Mouse (Mus musculus): Measurements from ENCODE around the gene Smoc2. TPM values are rescaled to one million over a fixed set of nuclear protein-coding genes. Genes with fewer than 3 reads are reported as not detected.

The Smoc2 gene
- total and polyA plus RNA-seq, 3 experiments, result 0.34 TPM; not detected in 2

GRCm38 (mm10) chr17:14316536-14316935, 37.2 kb downstream of the Smoc2 start:
- no peak for DNase-seq (ENCODE audit: extremely low read depth)
- in situ Hi-C loops (cut with MboI; ENCODE audit: low pct_ligation_motif_present, low pct_unique_long_range_greater_than_20kb, low sequenced_read_pairs), result no loop called here

GRCm38 (mm10) chr17:14317439-14317838, 38.1 kb downstream of the Smoc2 start:
- Histone ChIP-seq H3K4me1 (ENCODE audit: control insufficient read depth in 1 of 2, insufficient read depth in 2 of 2) (peaks cover 0 to 9% of the 10 kb centered on the region in 2 experiments; a peak in 3 of 4 replicates), H3K27ac (ENCODE audit: insufficient read depth, low read depth) (no peak overlapping the region), H3K27me3 (replicated peaks) (peaks cover 22% of the 10 kb centered on the region), H3K36me3 (replicated peaks in 1 of 2; ENCODE audit: control insufficient read depth in 1 of 2, insufficient read depth in 1 of 2, low read length in 1 of 2) (no peaks in the 10 kb centered on the region), H3K4me2 (ENCODE audit: insufficient read depth, low read depth, poor library complexity, severe bottlenecking) (no peak overlapping the region), H3K79me2 (replicated peaks; ENCODE audit: control insufficient read depth, extremely low read depth, insufficient read depth, poor library complexity, severe bottlenecking) (no peaks in the 10 kb centered on the region), H3K9me3 (replicated peaks; ENCODE audit: low read length) (peaks cover 8% of the 10 kb centered on the region), H3K9ac (ENCODE audit: insufficient read depth, low read depth) (no peak overlapping the region), H3K4me3 (replicated peaks in 1 of 3; ENCODE audit: low read depth in 2 of 3, low read length in 2 of 3, poor library complexity in 1 of 3) (no peak overlapping the region)
- dilution Hi-C loops (cut with MboI; ENCODE audit: extremely low pct_ligation_motif_present, extremely low pct_unique_long_range_greater_than_20kb, low sequenced_read_pairs) (no loop called here), in situ Hi-C loops (cut with MboI; ENCODE audit: low pct_ligation_motif_present, low pct_unique_long_range_greater_than_20kb, low sequenced_read_pairs) (no loop called here)
- no peak for TF ChIP-seq TBP (conservative IDR thresholded peaks at IDR 0.05; ENCODE audit: low read depth, low read length)
- no peak for TF ChIP-seq ZKSCAN1 (IDR thresholded peaks at IDR 0.05; ENCODE audit: borderline replicate concordance, low read depth, low read length)
- TF ChIP-seq UBTF (IDR thresholded peaks at IDR 0.05; ENCODE audit: low read depth, low read length), result no peak
- TF ChIP-seq ZMIZ1 (IDR thresholded peaks at IDR 0.05; ENCODE audit: low read depth, low read length), result no peak
- no peak for TF ChIP-seq NELFE (IDR thresholded peaks at IDR 0.05; ENCODE audit: low read depth, low read length)
- no peak for TF ChIP-seq MXI1 (IDR thresholded peaks at IDR 0.05; ENCODE audit: low read depth, low read length)
- no peak for TF ChIP-seq CHD2 (IDR thresholded peaks at IDR 0.05; ENCODE audit: low read length)
- TF ChIP-seq TCF12 (IDR thresholded peaks at IDR 0.05; ENCODE audit: low read depth, low read length), result no peak
- TF ChIP-seq MAX (IDR thresholded peaks at IDR 0.05; ENCODE audit: low read length), result no peak
- no peak for TF ChIP-seq MYC (IDR thresholded peaks at IDR 0.05; ENCODE audit: low read depth, low read length)
- no peak for TF ChIP-seq JUN (IDR thresholded peaks at IDR 0.05; ENCODE audit: insufficient read depth, low read depth, low read length)
- TF ChIP-seq HCFC1 (IDR thresholded peaks at IDR 0.05; ENCODE audit: low read depth, low read length), result no peak
- TF ChIP-seq SIN3A (IDR thresholded peaks at IDR 0.05; ENCODE audit: low read length), result no peak
- TF ChIP-seq RCOR1 (conservative IDR thresholded peaks at IDR 0.05; ENCODE audit: low read depth, low read length), result no peak
- TF ChIP-seq SMC3 (IDR thresholded peaks at IDR 0.05; ENCODE audit: low read depth, low read length), result no peak
- TF ChIP-seq MEF2A (IDR thresholded peaks at IDR 0.05; ENCODE audit: borderline replicate concordance, low read depth, low read length), result no peak
- no peak for DNase-seq (ENCODE audit: extremely low read depth)

More at GRCm38 (mm10) chr17:14316536-14316935, 37.2 kb downstream of the Smoc2 start:
- Histone ChIP-seq H3K36me3 (replicated peaks in 1 of 2; ENCODE audit: control insufficient read depth in 1 of 2, insufficient read depth in 1 of 2, low read length in 1 of 2) (no peaks in the 10 kb centered on the region), H3K79me2 (replicated peaks; ENCODE audit: control insufficient read depth, extremely low read depth, insufficient read depth, poor library complexity, severe bottlenecking) (no peaks in the 10 kb centered on the region), H3K9me3 (replicated peaks; ENCODE audit: low read length) (peaks cover 8% of the 10 kb centered on the region), H3K4me1 (ENCODE audit: control insufficient read depth in 1 of 2, insufficient read depth in 2 of 2) (peaks cover 0 to 9% of the 10 kb centered on the region in 2 experiments; a peak in 3 of 4 replicates), H3K27ac (ENCODE audit: insufficient read depth, low read depth) (no peak overlapping the region), H3K9ac (ENCODE audit: insufficient read depth, low read depth) (no peak overlapping the region), H3K4me2 (ENCODE audit: insufficient read depth, low read depth, poor library complexity, severe bottlenecking) (no peak overlapping the region), H3K27me3 (replicated peaks) (peaks cover 24% of the 10 kb centered on the region), H3K4me3 (replicated peaks in 1 of 3; ENCODE audit: low read depth in 2 of 3, low read length in 2 of 3, poor library complexity in 1 of 3) (no peak overlapping the region)
- TF ChIP-seq EP300 (IDR thresholded peaks at IDR 0.05; ENCODE audit: low read length), result no peak
- dilution Hi-C loops (cut with MboI; ENCODE audit: extremely low pct_ligation_motif_present, extremely low pct_unique_long_range_greater_than_20kb, low sequenced_read_pairs), result no loop called here

Data from CH12.LX (cell line).